Mouse (Mus musculus): ENCODE measurements at regions not wholly inside any gene's neighbourhood (a gene's known extent, or its start where the extent isn't known, plus 50 kb on each side); places are given as distances from the start of the nearest gene placed in this dataset.
A peak's percentile ranks its signal among the peaks of the same experiment; 100 is the strongest.

GRCm38 (mm10) chr5:35168369-35168768, 62.8 kb upstream of the Lrpap1 start:
- no peak overlapping the region for H3K4me3 ChIP-seq (ENCODE audit: low read depth, low read length)
- 93% methylated on average over 6 of the region's 6 CpGs for WGBS
- no peaks in the 10 kb centered on the region for H3K4me1 ChIP-seq (ENCODE audit: insufficient read depth, low read depth, low read length)
- no peaks in the 10 kb centered on the region for H3K27me3 ChIP-seq (replicated peaks; ENCODE audit: insufficient read depth, low read length)
- no peak for DNase-seq (ENCODE audit: low spot score)
- no peak overlapping the region for H3K27ac ChIP-seq (ENCODE audit: low read length)
- no peak for ATAC-seq
- H3K4me2 ChIP-seq (replicated peaks; ENCODE audit: low read depth, low read length): no peak overlapping the region
- no peak overlapping the region for H3K9ac ChIP-seq (replicated peaks; ENCODE audit: low read depth)
- no peaks in the 10 kb centered on the region for H3K9me3 ChIP-seq (ENCODE audit: low read length)
- TF ChIP-seq CTCF (IDR thresholded peaks at IDR 0.05): no peak
- no peak for TF ChIP-seq EP300 (IDR thresholded peaks at IDR 0.05)
- H3K36me3 ChIP-seq (ENCODE audit: insufficient read depth, low read length): no peaks in the 10 kb centered on the region

DNA sequence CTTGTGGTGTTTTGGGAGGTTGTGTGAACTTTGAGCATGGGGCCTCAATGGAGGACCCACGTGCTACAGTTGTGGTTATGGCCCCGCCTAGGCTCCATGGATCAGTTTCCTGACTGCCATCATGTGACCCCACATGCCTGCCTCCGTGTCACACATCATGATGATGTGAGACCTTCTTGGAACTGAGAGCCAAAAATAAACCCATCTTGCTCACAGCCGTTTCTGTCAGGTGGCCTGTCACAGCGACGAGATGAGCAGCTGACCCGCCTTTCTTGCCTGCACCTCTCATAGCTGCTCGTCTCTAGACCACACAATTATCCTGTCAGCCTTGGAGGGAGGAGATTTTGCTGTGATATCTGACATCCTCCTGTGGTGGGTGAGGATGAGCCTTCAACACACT, 60.4 kb upstream of the Lrpap1 start:
- Histone ChIP-seq H3K4me1 (ENCODE audit: insufficient read depth, low read depth, low read length) (no peaks in the 10 kb centered on the region), H3K27me3 (replicated peaks; ENCODE audit: insufficient read depth, low read length) (no peaks in the 10 kb centered on the region), H3K4me3 (ENCODE audit: low read depth, low read length) (no peak overlapping the region), H3K4me2 (replicated peaks; ENCODE audit: low read depth, low read length) (no peak overlapping the region), H3K36me3 (ENCODE audit: insufficient read depth, low read length) (no peaks in the 10 kb centered on the region), H3K27ac (ENCODE audit: low read length) (no peak overlapping the region), H3K9ac (replicated peaks; ENCODE audit: low read depth) (no peak overlapping the region), H3K9me3 (ENCODE audit: low read length) (no peaks in the 10 kb centered on the region)
- DNase-seq (ENCODE audit: low spot score) (no peak), ATAC-seq (no peak)
- TF ChIP-seq CTCF (IDR thresholded peaks at IDR 0.05) (no peak), EP300 (IDR thresholded peaks at IDR 0.05) (no peak)
- WGBS: 52% methylated on average over 8 of the region's 8 CpGs

DNA sequence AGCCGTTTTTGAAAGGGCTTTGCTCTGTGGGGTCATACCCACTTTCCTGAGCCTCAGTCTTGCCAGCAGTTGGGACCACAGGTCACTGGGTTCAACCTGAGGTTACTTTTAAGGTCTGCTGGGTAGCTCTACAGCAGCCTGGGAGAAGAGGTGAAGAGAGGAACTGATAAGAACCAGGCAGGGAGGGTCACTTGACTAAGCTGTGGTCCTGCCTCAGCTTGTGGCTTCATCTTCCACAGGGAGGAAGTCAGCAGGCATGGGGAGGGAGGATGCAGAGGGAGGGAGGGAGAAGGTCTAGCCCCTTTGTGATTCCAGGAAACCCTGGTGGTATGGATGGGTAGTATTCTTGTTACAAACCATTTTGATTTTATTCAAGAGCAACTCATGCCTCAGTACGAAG, 59.9 kb upstream of the Lrpap1 start:
- 49% methylated on average over 2 of the region's 2 CpGs for WGBS
- Histone ChIP-seq H3K36me3 (ENCODE audit: insufficient read depth, low read length) (no peaks in the 10 kb centered on the region), H3K27ac (ENCODE audit: low read length) (no peak overlapping the region), H3K4me3 (ENCODE audit: low read depth, low read length) (no peak overlapping the region), H3K9ac (replicated peaks; ENCODE audit: low read depth) (no peak overlapping the region), H3K9me3 (ENCODE audit: low read length) (no peaks in the 10 kb centered on the region), H3K4me2 (replicated peaks; ENCODE audit: low read depth, low read length) (no peak overlapping the region), H3K27me3 (replicated peaks; ENCODE audit: insufficient read depth, low read length) (no peaks in the 10 kb centered on the region), H3K4me1 (ENCODE audit: insufficient read depth, low read depth, low read length) (no peaks in the 10 kb centered on the region)
- no peak for ATAC-seq
- TF ChIP-seq CTCF (IDR thresholded peaks at IDR 0.05): no peak
- no peak for TF ChIP-seq EP300 (IDR thresholded peaks at IDR 0.05)
- no peak for DNase-seq (ENCODE audit: low spot score)

DNA sequence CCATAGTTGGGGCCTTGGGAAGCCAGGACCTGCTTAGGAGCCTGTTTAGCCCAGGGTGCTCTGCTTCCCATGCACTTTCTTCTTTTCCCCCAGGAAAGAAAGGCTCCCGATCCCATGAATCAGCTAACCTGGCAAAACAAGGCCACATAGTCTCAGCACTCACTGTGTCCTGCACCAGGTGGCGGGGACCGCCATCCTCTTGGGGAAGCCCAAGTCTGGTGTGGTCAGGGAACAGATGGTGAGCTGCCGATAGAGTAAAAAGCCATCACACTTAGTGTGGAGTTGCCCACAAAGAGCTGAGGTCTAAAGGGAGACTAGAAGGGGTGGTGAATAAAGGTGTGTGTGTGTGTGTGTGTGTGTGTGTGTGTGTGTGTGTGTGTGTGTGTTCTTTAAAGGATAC, 57.0 kb upstream of the Lrpap1 start:
- Histone ChIP-seq H3K36me3 (ENCODE audit: insufficient read depth, low read length) (no peaks in the 10 kb centered on the region), H3K4me3 (ENCODE audit: low read depth, low read length) (no peak overlapping the region), H3K27me3 (replicated peaks; ENCODE audit: insufficient read depth, low read length) (no peaks in the 10 kb centered on the region), H3K4me2 (replicated peaks; ENCODE audit: low read depth, low read length) (no peak overlapping the region), H3K4me1 (ENCODE audit: insufficient read depth, low read depth, low read length) (peaks cover 11% of the 10 kb centered on the region; the same call in 1 of the 2 replicates), H3K9me3 (ENCODE audit: low read length) (no peaks in the 10 kb centered on the region), H3K9ac (replicated peaks; ENCODE audit: low read depth) (no peak overlapping the region), H3K27ac (ENCODE audit: low read length) (no peak overlapping the region)
- ATAC-seq (no peak), DNase-seq (ENCODE audit: low spot score) (no peak)
- WGBS: 98% methylated on average over 4 of the region's 4 CpGs
- no peak for TF ChIP-seq EP300 (IDR thresholded peaks at IDR 0.05)
- TF ChIP-seq CTCF (IDR thresholded peaks at IDR 0.05): no peak

GRCm38 (mm10) chr5:35162120-35162519, 56.6 kb upstream of the Lrpap1 start:
- Histone ChIP-seq H3K4me3 (ENCODE audit: low read depth, low read length) (no peak overlapping the region), H3K27ac (ENCODE audit: low read length) (no peak overlapping the region), H3K4me1 (ENCODE audit: insufficient read depth, low read depth, low read length) (peaks cover 11% of the 10 kb centered on the region; the same call in 1 of the 2 replicates), H3K9me3 (ENCODE audit: low read length) (no peaks in the 10 kb centered on the region), H3K9ac (replicated peaks; ENCODE audit: low read depth) (no peak overlapping the region), H3K4me2 (replicated peaks; ENCODE audit: low read depth, low read length) (no peak overlapping the region), H3K27me3 (replicated peaks; ENCODE audit: insufficient read depth, low read length) (no peaks in the 10 kb centered on the region), H3K36me3 (ENCODE audit: insufficient read depth, low read length) (no peaks in the 10 kb centered on the region)
- no peak for ATAC-seq
- 84% methylated on average over 3 of the region's 3 CpGs for WGBS
- DNase-seq (ENCODE audit: low spot score): no peak
- TF ChIP-seq CTCF (IDR thresholded peaks at IDR 0.05) (no peak), EP300 (IDR thresholded peaks at IDR 0.05) (no peak)

GRCm38 (mm10) chr5:35160929-35161815, 55.6 kb upstream of the Lrpap1 start:
- H3K27ac ChIP-seq (ENCODE audit: low read length): no peak overlapping the region
- no peak overlapping the region for H3K4me2 ChIP-seq (replicated peaks; ENCODE audit: low read depth, low read length)
- ATAC-seq (0 out of 2 replicates have a peak, but pooled peaks have one; percentile 38), DNase-seq (ENCODE audit: low spot score) (peak; percentile 27)
- peaks cover 11% of the 10 kb centered on the region; the same call in 1 of the 2 replicates for H3K4me1 ChIP-seq (ENCODE audit: insufficient read depth, low read depth, low read length)
- H3K9ac ChIP-seq (replicated peaks; ENCODE audit: low read depth): no peak overlapping the region
- 67% methylated on average over 5 of the region's 5 CpGs for WGBS
- H3K27me3 ChIP-seq (replicated peaks; ENCODE audit: insufficient read depth, low read length): no peaks in the 10 kb centered on the region
- H3K4me3 ChIP-seq (ENCODE audit: low read depth, low read length): no peak overlapping the region
- H3K36me3 ChIP-seq (ENCODE audit: insufficient read depth, low read length): no peaks in the 10 kb centered on the region
- TF ChIP-seq EP300 (IDR thresholded peaks at IDR 0.05) (no peak), CTCF (IDR thresholded peaks at IDR 0.05) (no peak)
- no peaks in the 10 kb centered on the region for H3K9me3 ChIP-seq (ENCODE audit: low read length)

All from lung, postnatal 0 days (tissue).